Mouse (Mus musculus) forebrain, embryonic 13.5 days (tissue): ENCODE measurements around the gene Pnrc1. TPM values are rescaled to one million over a fixed set of nuclear protein-coding genes. Genes with fewer than 3 reads are reported as not detected.

Experiments used
- polyA plus RNA-seq: library from polyadenylated mRNA; unstranded; fragments of >200 nt; fragmentation: Nextera tagmentation; extraction: Ambion mirVana; gene quantifications from 2 replicates; pipeline ENCODE4 v1.2.1, GENCODE M21; 2015

The Pnrc1 gene
- polyA plus RNA-seq, 1 experiment from 2014 or later: 85.7 TPM

Other genes with a start within 250 kb of the Pnrc1 start
- 0.48 and 0.69 TPM in 2 replicates for gene Gabrr2, start 227.2 kb downstream of the Pnrc1 start, polyA plus RNA-seq
- not detected in 2 replicates for gene Gabrr1, start 157.6 kb downstream of the Pnrc1 start, polyA plus RNA-seq
- 2.1 TPM in 2 replicates for gene Pm20d2, start 100.4 kb downstream of the Pnrc1 start, polyA plus RNA-seq
- gene Srsf12, start 81.2 kb downstream of the Pnrc1 start, polyA plus RNA-seq: 13.2 and 18.8 TPM in 2 replicates
- gene Rngtt, start 20.1 kb upstream of the Pnrc1 start, polyA plus RNA-seq: 35.1 and 36.6 TPM in 2 replicates